Mouse (Mus musculus) heart, adult 8-10 months (tissue): ENCODE data around the gene Ralbp1. TPM values are rescaled to one million over a fixed set of nuclear protein-coding genes. Genes with fewer than 3 reads are reported as not detected.

Source experiments
- DNase-seq: peaks from one replicate; pipeline ENCODE4 v3.0.0; 2022; ENCODE audit warnings: low spot score
- total RNA-seq, 4 experiments: library from RNA; stranded (reverse); gene quantifications; 2 replicates each; pipeline ENCODE4 v1.2.4; 2022

Gene Ralbp1
- 10 to 100 TPM; 33.6 to 42.3 (median 34.1) TPM for total RNA-seq

DNA sequence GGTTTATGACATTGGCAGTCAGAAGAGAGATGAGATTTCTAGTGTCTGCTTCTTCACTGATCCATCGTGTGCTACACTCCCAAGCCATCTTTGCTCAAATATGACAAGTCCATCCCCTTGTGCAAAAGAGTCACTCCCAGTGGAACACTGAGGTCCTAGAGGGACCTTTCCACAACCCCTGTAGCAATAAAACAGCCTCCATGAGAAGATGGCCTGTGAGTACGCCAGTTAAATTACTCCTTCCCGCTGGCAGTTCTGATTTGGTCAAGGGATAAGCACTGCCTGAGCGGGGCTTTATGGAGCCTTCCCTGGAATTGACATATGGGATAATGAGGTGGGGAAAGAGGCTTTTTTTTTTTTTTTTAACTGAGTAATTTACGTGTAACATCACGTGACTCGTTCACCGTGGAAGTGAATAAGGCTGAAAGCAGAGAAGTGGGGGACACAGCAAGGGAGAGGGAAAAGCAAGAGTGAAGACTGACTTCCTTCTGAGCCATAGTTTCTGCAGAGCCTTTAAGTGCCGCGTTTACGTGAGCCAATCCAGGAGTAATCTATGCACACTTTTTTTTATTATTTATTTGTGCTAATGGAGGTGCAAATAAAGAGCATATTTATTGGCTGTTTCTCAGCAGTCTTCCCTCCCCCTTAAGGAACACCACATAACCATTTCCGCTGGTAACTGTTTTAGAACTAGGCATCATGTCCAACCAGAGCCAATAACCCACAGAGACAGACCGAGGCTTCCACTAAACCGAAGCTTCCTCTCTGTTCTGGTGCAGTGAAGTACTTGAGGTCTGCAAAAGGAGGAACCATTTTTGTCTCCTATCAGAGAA is at the start of gene Ralbp1:
Ralbp1 (minus strand) TSS at position 102 of the 833 bp plus-strand sequence.
- peak; percentile 45 for DNase-seq

DNA sequence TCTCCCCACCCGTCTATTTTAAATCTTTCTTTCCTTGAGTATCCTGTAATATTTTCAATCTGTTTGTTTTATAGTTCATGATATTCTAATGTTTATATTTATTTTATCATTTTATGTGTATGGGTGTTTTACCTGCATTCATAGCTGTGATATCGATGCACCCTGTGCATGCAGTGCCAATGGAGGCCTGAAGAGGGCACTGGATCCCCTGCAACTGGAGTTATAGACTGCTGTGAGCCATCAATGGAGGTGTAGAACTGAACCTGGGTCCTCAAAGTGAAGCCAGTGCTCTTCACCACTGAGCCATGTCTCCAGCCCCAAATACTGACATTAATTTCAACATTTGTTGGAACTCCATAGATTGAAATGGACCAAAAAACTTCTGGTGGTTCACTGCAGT is 48.1 kb upstream of the Ralbp1 start:
- DNase-seq = no peak

DNA sequence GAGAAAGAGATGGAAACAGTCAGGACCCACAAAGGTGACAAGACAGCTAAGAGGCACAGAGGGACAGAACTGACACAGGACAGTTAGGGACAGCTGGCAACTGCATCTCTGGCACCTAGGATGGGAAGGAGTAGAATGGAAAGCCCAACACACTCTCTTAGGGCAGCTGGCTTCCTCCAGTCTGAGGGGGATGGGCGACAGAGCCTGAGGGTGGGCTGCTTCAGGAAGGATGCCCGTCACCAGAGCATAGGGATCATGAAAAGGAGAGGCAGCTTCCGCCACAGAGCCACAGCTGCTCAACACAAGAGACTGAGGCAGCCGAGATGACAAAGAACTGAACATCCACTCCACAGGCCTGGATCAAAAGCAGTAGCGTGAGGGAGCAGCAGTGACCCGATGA is 45.9 kb upstream of the Ralbp1 start:
- no peak for DNase-seq

DNA sequence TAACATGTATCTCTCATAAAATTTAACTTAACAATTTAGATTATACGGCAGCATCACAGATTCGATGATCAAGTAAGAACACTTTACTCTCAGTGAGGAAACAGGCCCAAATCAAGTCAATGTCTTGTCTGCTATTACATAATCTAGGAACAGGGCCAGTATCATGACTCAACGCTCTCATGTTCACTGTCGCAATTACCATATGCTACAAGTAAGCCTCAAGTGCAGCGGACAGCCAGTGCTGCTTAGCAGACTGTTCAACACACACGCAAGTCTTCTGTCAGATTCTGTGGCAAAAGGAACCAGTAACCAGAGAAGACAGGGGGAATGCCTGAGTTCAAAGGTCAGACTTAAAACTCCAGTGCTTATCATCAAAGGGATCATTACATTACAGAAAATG is 45.4 kb upstream of the Ralbp1 start:
- peak; percentile 83 for DNase-seq

DNA sequence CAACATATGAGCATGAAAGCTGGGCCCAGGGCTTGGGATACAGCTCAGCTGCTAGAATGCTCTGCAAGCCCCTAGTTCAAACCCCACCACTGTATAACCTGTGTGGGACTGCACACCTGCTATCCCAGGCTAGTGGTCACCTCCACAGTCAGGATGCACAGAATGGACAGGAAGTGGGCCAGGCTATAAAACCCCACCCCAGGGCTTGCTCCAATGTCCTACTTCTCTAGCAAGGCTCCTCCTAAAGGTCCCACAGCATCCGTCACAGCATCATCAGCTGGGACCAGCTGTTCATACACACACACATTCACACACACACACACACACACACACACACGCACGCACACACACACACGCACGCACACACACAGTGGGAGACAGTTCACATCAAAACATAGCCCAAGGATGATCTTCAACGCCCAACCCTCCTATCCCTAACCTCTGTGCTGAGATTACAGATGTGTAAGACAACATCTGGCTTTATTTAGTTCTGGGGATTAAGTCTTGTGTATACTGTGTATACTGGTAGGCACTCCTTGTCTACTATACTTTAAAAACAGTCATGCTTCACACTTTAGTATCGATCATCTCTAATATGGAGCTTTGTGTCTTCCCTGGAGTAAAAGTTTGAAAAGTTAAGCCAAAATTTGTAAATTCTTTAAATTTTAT is 44.7 kb upstream of the Ralbp1 start:
- no peak for DNase-seq

DNA sequence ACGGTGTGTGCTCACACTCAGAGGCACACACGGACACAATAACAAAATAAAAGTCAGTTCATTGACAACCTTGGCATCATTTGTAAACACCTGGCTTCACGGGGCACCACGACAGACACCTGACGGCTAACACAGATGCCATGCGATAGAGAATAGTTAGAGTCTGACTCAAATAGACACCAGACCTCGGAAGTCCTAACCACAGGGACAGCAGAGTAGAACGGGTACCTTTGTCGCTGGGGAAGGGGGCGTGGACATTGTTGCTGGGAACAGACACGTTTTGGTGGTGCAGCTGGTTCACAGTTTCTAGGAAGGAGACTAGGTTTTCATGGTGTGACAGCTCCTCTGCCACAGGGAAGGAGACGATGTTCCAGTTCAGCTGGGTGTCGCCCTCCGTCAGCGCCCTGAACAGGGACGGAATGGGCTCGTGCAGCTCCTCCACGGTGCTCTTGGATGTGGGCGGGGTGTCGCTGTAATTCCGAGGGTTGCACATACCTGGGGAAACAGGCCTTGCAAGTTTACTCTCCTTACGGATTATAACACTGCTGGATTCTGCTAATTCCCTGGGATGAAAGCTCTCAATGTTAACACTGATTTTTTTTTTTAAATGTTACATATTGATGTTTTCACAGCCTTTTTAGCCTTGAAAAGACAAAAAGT is 43.9 kb upstream of the Ralbp1 start:
- DNase-seq = no peak

DNA sequence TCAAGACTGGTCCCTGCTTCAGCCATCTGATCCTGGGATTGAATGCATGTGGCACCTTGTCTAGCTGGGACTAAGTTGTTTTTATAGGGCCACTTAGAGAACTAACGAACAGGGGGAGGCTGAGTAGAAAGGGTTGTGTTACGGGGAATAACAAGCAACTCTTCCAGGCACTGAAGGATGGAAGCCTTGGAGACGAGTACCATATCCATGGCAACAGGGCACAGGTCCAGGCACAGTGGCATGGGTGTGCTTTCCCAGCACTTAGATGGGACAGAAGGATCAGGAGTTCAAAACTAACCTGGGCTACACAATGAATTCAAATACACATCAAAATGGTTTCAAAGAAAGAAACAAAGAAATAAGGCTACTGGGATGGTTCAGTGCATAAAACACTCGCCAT is 41.5 kb upstream of the Ralbp1 start:
- no peak for DNase-seq

DNA sequence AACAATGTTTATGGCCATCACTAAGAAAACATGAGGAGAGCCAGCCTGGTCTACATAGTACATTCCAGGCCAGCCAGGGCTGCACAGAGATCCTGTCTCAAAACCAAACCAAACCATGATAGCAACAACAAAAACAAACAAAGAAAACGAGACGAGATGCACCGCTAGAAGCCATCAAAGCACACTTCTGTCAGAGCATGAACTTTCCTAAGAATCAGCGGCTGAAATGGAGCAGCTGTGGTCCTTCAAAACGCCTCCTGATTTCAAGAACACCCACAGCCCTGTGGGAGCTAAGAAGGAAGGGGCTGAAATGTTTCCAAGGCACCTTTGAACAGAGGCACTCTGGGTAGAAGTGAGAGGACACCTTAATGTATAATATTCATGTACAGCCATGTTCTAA is 38.6 kb upstream of the Ralbp1 start:
- DNase-seq = no peak

DNA sequence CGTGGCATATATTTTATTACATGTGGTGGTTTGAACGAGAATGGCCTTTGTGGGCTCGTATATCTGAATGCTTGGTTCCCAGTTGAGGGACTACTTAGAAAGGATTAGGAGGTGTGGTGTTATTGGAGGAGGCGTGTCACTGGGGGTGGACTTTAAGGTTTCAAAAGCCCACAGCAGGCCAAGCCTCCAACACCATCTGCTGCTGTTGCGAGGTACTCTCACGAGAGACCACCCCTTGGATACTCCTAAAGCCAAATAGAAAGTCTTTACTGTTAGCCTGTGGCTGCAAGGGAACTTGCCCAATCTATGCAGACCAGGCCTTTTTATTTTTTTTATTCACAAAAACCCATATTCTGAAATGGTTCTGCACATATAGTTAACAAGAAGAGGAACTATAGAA is 36.4 kb upstream of the Ralbp1 start:
- no peak for DNase-seq

DNA sequence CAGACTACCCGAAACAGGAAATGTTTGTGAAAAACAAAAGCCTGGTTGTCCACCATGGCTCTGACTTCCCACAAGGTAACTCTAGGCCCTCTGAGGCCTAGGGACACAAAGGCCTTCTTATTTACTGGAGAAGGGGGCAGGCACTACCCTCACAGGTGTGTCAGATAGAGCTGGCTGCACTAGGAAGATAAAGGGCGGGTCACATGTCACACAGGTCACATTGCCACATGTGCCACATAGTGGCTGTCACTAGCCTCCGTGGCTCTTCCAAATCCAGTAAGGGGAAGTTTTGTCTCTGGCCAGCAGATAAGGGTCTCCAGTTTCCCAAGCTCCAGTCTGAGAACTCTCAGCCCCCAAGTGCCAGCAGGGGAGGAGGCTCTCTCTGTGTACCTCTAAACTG is 33.6 kb upstream of the Ralbp1 start:
- DNase-seq = no peak

DNA sequence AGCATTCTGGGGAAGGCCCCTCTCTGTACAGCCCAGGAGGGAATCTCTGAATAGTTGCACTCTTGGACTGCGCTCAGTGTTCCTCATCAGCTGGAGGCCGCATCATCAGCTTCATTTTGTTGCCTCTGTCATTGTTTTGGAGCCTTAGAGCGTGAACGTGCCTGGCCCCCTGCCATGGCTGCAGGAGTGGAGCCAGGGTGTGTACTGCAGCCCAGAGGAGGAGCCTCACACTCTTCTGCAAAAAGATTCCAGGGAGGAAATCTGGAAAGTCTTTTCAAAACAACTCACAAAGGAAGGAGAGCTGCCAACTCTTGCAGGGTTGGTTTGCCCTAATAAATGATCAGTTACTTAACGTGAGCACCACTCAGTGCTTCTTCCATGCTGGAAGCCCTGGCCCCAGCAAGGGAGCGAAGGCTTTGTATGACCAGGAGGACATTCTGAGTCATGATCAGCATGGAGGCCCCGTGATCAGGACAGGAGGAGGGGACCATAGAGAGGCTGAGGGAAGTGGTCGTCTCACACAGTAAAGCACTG is 30.6 kb upstream of the Ralbp1 start:
- DNase-seq = peak; percentile 93

DNA sequence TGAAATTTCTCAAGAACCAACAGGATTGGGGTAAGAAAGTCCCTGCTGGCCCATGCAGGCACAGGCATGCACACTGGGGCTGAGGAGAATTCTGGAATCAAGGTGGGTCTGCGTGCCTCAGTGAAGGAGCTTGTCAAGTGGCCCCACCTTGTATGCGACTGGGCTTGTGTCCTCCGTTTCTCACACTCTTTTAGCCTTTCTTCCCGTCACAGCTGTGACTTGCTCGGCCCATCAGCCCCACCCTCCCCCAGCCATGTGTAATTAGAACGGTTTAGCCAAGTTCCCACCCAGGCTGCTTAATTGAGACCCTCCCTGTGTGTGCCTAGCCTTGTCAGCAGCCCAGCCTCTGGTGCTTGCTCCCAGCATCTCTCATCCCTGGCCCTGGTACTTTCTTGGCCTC is 28.5 kb upstream of the Ralbp1 start:
- DNase-seq = no peak

DNA sequence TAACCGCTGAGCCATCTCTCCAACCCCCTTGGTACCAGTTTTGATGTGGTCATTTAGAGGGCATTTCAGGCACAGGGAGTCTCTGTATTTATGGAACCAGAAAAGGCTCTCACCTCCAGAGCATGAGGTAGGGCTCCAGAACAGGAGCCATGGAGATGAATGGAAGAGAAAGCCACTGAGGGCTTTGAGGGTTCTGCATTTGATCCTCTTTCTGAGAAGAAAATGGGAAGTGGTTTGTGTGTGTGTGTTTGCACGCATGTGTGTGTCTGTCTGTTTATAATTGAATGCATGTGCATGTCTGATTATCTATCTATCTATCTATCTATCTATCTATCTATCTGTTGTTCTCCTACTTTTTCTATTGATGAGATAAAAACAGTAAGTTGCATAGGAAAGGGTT is 26.6 kb upstream of the Ralbp1 start:
- DNase-seq = no peak

DNA sequence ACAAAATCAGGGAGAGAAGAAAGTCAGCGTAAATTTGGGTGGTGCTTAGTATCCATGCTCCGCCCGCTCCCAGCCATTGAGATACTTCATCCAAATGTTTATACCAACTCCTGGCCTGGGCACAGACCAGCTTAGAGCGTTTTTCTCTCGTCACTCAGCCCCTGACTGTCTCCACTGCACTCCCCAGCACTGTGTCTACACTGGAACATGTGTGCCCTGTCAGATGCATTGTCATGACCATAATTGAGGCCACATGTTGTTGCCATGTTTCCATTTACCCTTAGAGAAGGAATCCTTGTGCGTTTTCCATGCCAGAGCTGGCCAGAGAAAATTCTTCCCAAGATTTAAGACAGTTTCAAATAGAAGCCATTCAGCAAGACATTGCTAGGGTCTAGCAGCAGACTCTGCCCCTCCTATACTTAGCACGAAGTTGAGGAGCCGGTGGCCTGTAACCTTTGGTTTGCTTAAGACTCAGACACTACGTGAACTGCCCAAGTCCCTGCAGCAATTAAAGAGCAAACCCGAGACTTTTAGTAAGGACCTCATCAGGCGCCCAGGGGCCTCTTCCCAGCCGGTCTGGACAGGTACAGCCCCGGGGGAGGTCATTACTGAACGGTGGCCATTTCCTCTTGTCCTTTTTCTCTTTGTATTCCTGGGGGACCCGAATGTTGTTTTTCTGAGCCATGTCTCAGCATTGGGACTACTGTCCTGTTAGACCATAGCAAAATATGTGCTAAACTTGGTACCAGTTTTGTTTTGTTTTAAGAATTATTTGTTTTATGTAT is 25.9 kb upstream of the Ralbp1 start:
- DNase-seq = no peak

DNA sequence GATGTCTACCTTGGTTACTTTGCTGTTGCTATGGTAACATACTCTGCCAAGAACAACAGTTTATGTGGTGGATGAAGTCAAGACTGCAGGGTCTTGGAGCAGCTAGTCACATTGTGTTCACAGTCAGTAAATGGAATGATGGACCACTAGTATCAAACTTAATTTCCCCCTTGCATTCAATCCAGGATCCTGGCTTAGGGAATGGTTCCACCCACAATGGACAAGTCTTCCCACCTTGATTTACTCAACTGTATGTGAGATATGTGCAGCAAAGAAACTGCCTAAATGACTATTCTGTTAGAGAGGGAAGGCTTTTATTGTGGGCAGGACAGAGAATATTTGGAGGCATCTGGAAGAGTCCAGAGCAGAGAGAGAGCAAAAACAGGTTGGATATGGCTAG is 22.7 kb upstream of the Ralbp1 start:
- DNase-seq = no peak

DNA sequence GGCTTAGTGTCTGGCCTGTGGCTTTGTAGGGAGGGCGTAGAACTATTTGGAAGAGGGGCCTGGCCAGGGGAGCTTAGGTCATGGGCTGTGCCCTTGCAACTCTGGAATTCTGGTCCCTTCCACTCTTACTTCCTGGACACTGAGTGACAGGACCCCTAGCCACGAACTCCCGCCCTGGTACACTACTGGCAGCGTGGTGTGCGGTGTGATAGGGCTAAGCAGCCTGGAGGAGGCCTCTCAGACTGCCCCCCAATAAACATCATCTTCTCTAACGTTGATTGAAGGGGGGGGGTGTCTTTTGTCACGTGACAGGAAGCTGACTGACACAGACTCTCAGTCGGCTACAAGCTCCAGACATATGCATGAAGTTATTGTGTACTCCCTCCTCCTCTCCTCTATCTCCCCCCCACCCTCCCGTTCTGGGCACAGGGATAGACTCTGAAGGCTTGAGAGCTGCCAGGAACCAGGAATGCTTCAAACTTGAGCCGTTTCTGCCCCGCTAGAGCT is 21.4 kb upstream of the Ralbp1 start:
- no peak for DNase-seq

DNA sequence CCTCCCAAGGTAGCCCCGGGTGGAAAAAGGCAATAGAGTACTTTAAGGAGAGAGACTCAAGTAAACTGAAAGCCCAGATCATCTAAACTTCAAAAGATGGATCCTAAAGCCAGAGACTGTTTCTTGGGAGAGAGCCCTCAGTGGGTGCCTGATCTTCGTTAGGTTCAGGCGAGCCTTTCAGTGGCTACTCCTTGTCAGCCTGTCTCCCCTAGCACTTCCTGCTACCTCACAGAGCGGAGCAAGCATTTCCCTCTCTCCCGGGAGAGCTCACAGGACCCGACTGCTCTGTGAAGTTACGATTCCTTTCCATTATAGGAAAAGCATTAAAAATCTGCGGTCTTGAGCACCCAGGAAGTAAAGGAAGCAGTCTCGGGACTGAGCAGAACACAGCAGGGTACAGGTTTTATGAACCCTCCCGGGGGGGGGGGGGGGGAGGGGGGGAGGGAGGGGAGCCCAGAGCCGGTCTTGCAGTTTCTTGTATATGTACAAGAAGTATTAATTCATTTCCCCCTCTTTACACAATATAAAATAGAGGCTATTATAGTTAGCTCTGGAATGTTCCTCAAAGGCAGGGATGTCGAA is 20.8 kb upstream of the Ralbp1 start:
- DNase-seq = no peak

DNA sequence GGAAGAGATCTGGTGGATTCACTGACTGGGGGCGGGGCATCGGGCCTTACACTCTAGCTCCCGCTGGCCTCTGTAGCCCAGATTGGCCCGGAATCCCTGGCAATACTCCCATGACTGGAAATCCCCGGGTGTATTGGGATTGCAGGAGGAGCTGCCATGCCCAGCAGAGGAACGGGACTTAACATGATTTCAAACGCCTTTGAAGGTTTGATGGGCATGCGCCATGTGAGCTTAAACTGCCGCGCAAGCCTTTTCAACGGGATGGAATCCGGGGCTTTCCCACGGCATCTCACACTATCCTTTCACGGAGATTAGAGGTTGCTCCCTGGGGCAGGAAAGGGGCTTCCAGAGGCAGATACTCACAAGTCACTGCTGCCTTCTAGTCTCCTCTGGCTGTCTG is 19.6 kb upstream of the Ralbp1 start:
- no peak for DNase-seq

DNA sequence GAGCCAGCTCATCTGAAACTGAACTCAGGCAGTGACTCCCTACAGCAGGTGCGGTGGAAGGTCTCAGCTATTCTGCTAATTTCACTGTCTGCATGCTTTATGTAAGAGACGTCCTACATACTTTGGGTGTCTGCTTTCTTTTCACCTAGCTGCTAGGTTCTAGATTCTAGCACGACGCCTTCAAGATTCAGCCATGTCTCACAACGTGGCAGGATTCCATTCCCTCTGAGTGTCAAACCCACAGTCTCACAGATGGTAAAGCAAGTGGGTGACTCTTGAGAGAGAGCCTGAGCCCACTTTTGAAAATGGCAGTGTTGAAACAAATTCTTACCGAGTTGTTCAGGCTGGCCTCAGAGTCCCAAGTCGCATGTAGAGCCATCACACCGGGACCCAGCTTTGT is 18.2 kb upstream of the Ralbp1 start:
- DNase-seq = no peak

DNA sequence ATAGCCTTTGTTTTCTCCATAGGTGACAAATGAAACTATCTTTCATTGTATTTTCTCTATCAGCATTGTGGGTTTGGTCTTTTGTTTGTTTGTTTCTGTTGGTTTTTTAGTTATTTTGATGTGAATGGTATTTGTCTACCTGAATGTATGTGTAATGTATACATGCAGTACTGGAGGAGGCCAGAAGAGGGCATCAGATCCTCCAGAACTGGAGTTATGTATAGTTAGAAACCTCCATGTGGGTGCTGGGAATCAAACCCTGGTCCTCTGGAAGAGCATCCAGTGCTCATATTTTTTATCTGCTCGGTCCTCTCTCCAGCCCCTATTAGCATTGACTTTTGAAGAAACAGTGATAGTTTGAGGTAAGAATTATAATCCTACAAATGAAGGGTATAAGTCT is 17.4 kb upstream of the Ralbp1 start:
- no peak for DNase-seq

DNA sequence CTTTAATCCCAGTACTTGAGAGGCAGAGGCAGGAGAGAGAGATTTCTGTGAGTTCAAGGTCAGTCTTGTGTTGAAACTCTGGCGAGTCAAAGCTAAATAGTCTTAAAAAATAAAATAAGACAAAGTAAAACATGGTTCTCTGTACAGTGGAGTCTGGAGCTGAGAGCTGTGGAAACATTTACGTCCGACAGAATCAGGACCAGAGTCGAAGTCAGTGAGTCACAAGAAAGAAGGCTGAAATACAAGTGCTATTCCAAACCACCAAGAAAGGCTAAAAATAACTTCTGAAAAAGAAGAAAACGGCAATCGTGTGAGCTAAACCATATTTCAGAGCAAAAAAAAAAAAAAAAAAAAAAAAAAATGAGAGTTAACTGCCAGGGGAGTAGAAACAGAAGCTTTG is 16.7 kb upstream of the Ralbp1 start:
- no peak for DNase-seq
